35 mouse cellular contexts compared by ENCODE assay signal in genomic region chr1:58253466-58253865, GRCm38 (mm10). TPM values are rescaled to one million over a fixed set of nuclear protein-coding genes. Genes with fewer than 3 reads are reported as not detected.
DNase-seq lines count a peak whose midpoint lies in the region; ATAC-seq and TF ChIP-seq lines count a peak whose summit lies in the region.
"Had no signal": no experiment of that assay in that cellular context is flagged by ENCODE, and none has a peak within 500 bp of the region (broad histone marks: within the 10 kb centered on the region; RNA-seq: fewer than 3 reads in every experiment).

No protein-coding gene starts in this region.

- H3K4me3 ChIP-seq in forebrain, embryonic 11.5 days (ENCODE audit: low read depth, low read length): no peak overlapping the region
- no peak overlapping the region for H3K4me3 ChIP-seq in forebrain, embryonic 15.5 days
- no peak overlapping the region for H3K4me3 ChIP-seq in lung, embryonic 16.5 days (ENCODE audit: low read length)
- H3K4me3 ChIP-seq in embryonic facial prominence, embryonic 13.5 days: no peak overlapping the region
- no peak overlapping the region for H3K4me3 ChIP-seq in liver, postnatal 0 days (ENCODE audit: low read depth, low read length)
- H3K4me3 ChIP-seq: embryonic facial prominence, embryonic 12.5 days; erythroblast, embryonic 14.5 days; forebrain, embryonic 12.5 days; hindbrain, embryonic 13.5 days; left cerebral cortex, adult 2 months; limb, embryonic 12.5 days; liver, embryonic 15.5 days; midbrain, embryonic 12.5 days; myocyte; neural tube, embryonic 12.5 days had no signal

- no peaks in the 10 kb centered on the region for H3K9me3 ChIP-seq in forebrain, embryonic 11.5 days (ENCODE audit: control insufficient read depth, low read length)
- no peaks in the 10 kb centered on the region for H3K9me3 ChIP-seq in forebrain, embryonic 15.5 days
- H3K9me3 ChIP-seq in lung, embryonic 16.5 days (ENCODE audit: control insufficient read depth, low read length): no peaks in the 10 kb centered on the region
- no peaks in the 10 kb centered on the region for H3K9me3 ChIP-seq in embryonic facial prominence, embryonic 13.5 days
- no peaks in the 10 kb centered on the region for H3K9me3 ChIP-seq in liver, postnatal 0 days (ENCODE audit: low read length)
- H3K9me3 ChIP-seq: embryonic facial prominence, embryonic 12.5 days; forebrain, embryonic 12.5 days; hindbrain, embryonic 13.5 days; limb, embryonic 12.5 days; liver, embryonic 15.5 days; midbrain, embryonic 12.5 days; neural tube, embryonic 12.5 days had no signal

- TF ChIP-seq EP300 in liver, postnatal 0 days (IDR thresholded peaks at IDR 0.05; ENCODE audit: low read depth): no peak

- no peaks in the 10 kb centered on the region for H3K36me3 ChIP-seq in forebrain, embryonic 11.5 days (ENCODE audit: control insufficient read depth, insufficient read depth, low read length)
- H3K36me3 ChIP-seq in forebrain, embryonic 15.5 days: no peaks in the 10 kb centered on the region
- no peaks in the 10 kb centered on the region for H3K36me3 ChIP-seq in lung, embryonic 16.5 days (ENCODE audit: control insufficient read depth, insufficient read depth, low read length)
- H3K36me3 ChIP-seq in embryonic facial prominence, embryonic 13.5 days: no peaks in the 10 kb centered on the region
- no peaks in the 10 kb centered on the region for H3K36me3 ChIP-seq in liver, postnatal 0 days (replicated peaks; ENCODE audit: insufficient read depth, low read length)
- H3K36me3 ChIP-seq: embryonic facial prominence, embryonic 12.5 days; forebrain, embryonic 12.5 days; hindbrain, embryonic 13.5 days; limb, embryonic 12.5 days; liver, embryonic 15.5 days; midbrain, embryonic 12.5 days; neural tube, embryonic 12.5 days had no signal

- H3K27me3 ChIP-seq in forebrain, embryonic 11.5 days (ENCODE audit: control insufficient read depth, insufficient read depth, low read length): no peaks in the 10 kb centered on the region
- H3K27me3 ChIP-seq in forebrain, embryonic 15.5 days: no peaks in the 10 kb centered on the region
- no peaks in the 10 kb centered on the region for H3K27me3 ChIP-seq in lung, embryonic 16.5 days (ENCODE audit: control insufficient read depth, insufficient read depth, low read depth, low read length)
- no peaks in the 10 kb centered on the region for H3K27me3 ChIP-seq in embryonic facial prominence, embryonic 13.5 days
- H3K27me3 ChIP-seq in liver, postnatal 0 days (ENCODE audit: insufficient read depth, low read length): no peaks in the 10 kb centered on the region
- H3K27me3 ChIP-seq: embryonic facial prominence, embryonic 12.5 days; forebrain, embryonic 12.5 days; hindbrain, embryonic 13.5 days; limb, embryonic 12.5 days; liver, embryonic 15.5 days; midbrain, embryonic 12.5 days; neural tube, embryonic 12.5 days had no signal

- no peak for TF ChIP-seq CTCF in liver, postnatal 0 days (IDR thresholded peaks at IDR 0.05; ENCODE audit: low read depth)

- H3K4me1 ChIP-seq in forebrain, embryonic 11.5 days (replicated peaks; ENCODE audit: control insufficient read depth, insufficient read depth, low read length): no peaks in the 10 kb centered on the region
- H3K4me1 ChIP-seq in forebrain, embryonic 15.5 days: no peaks in the 10 kb centered on the region
- no peaks in the 10 kb centered on the region for H3K4me1 ChIP-seq in lung, embryonic 16.5 days (replicated peaks; ENCODE audit: control insufficient read depth, insufficient read depth, low read length)
- no peaks in the 10 kb centered on the region for H3K4me1 ChIP-seq in embryonic facial prominence, embryonic 13.5 days
- H3K4me1 ChIP-seq in liver, postnatal 0 days (ENCODE audit: insufficient read depth): no peaks in the 10 kb centered on the region
- H3K4me1 ChIP-seq: embryonic facial prominence, embryonic 12.5 days; forebrain, embryonic 12.5 days; hindbrain, embryonic 13.5 days; limb, embryonic 12.5 days; liver, embryonic 15.5 days; midbrain, embryonic 12.5 days; neural tube, embryonic 12.5 days had no signal

- ATAC-seq in forebrain, embryonic 11.5 days (replicated peaks; ENCODE audit: low FRiP score): no peak
- ATAC-seq in forebrain, embryonic 15.5 days (replicated peaks): no peak
- ATAC-seq in lung, embryonic 16.5 days (ENCODE audit: low read depth): peak; percentile 34; the same call in 1 of the 2 replicates
- ATAC-seq in embryonic facial prominence, embryonic 13.5 days (ENCODE audit: insufficient number of reproducible peaks, insufficient read depth, low FRiP score, low TSS enrichment, low read depth): 0 out of 2 replicates have a peak, but pooled peaks have one; percentile 52
- no peak for ATAC-seq in liver, postnatal 0 days
- ATAC-seq: intestine, postnatal 0 days had no signal

- DNase-seq in forebrain, embryonic 11.5 days (ENCODE audit: low spot score): peak; percentile 18
- no peak for DNase-seq in lung, postnatal 4 days
- DNase-seq in cerebellum, postnatal 14 days: no peak
- no peak for DNase-seq in liver, postnatal 0 days
- DNase-seq: adrenal gland, postnatal 14 days; cerebellum, adult 11 months; cerebellum, adult 9-10 months; gastrocnemius, postnatal 10 days; heart, postnatal 4 days; kidney, postnatal 14 days; lung, postnatal 14 days; right cerebral cortex, adult 18-20 months; right cerebral cortex, postnatal 4 days; thymus, adult 18-20 months; thymus, postnatal 25 days had no signal

- H3K9ac ChIP-seq in forebrain, embryonic 11.5 days (ENCODE audit: low read length): no peak overlapping the region
- H3K9ac ChIP-seq in forebrain, embryonic 15.5 days (replicated peaks): no peak overlapping the region
- no peak overlapping the region for H3K9ac ChIP-seq in lung, embryonic 16.5 days (ENCODE audit: low read length)
- H3K9ac ChIP-seq in embryonic facial prominence, embryonic 13.5 days: no peak overlapping the region
- no peak overlapping the region for H3K9ac ChIP-seq in liver, postnatal 0 days (replicated peaks)
- H3K9ac ChIP-seq: embryonic facial prominence, embryonic 12.5 days; forebrain, embryonic 12.5 days; hindbrain, embryonic 13.5 days; limb, embryonic 12.5 days; liver, embryonic 15.5 days; midbrain, embryonic 12.5 days; neural tube, embryonic 12.5 days had no signal

- no peak overlapping the region for H3K4me2 ChIP-seq in forebrain, embryonic 11.5 days (ENCODE audit: low read depth, low read length, severe bottlenecking)
- no peak overlapping the region for H3K4me2 ChIP-seq in forebrain, embryonic 15.5 days (replicated peaks)
- H3K4me2 ChIP-seq in lung, embryonic 16.5 days (ENCODE audit: low read depth, low read length): no peak overlapping the region
- no peak overlapping the region for H3K4me2 ChIP-seq in embryonic facial prominence, embryonic 13.5 days
- no peak overlapping the region for H3K4me2 ChIP-seq in liver, postnatal 0 days (ENCODE audit: low read depth, low read length)
- H3K4me2 ChIP-seq: embryonic facial prominence, embryonic 12.5 days; forebrain, embryonic 12.5 days; heart, embryonic 11.5 days; hindbrain, embryonic 13.5 days; limb, embryonic 12.5 days; liver, embryonic 15.5 days; midbrain, embryonic 12.5 days; neural tube, embryonic 12.5 days had no signal

- H3K27ac ChIP-seq in forebrain, embryonic 11.5 days (ENCODE audit: low read depth, low read length): no peak overlapping the region
- H3K27ac ChIP-seq in forebrain, embryonic 15.5 days (replicated peaks): no peak overlapping the region
- H3K27ac ChIP-seq in lung, embryonic 16.5 days (ENCODE audit: low read length): no peak overlapping the region
- H3K27ac ChIP-seq in embryonic facial prominence, embryonic 13.5 days: no peak overlapping the region
- H3K27ac ChIP-seq in liver, postnatal 0 days (ENCODE audit: low read depth): no peak overlapping the region
- H3K27ac ChIP-seq: embryonic facial prominence, embryonic 12.5 days; forebrain, embryonic 12.5 days; hindbrain, embryonic 13.5 days; left cerebral cortex, adult 2 months; limb, embryonic 12.5 days; liver, embryonic 15.5 days; midbrain, embryonic 12.5 days; neural tube, embryonic 12.5 days; stomach, postnatal 0 days had no signal

- WGBS in forebrain, embryonic 11.5 days: 88% methylated on average over 11 of the region's 11 CpGs
- 90% methylated on average over 11 of the region's 11 CpGs for WGBS in forebrain, embryonic 15.5 days
- WGBS in lung, embryonic 16.5 days: 44% methylated on average over 11 of the region's 11 CpGs
- 64% methylated on average over 11 of the region's 11 CpGs for WGBS in embryonic facial prominence, embryonic 13.5 days
- WGBS in liver, postnatal 0 days (ENCODE audit: insufficient replicate concordance): 63% methylated on average over 11 of the region's 11 CpGs

RNA-seq across cellular contexts. Expression of gene Aox2, which starts 24.7 kb away (rescaled TPM):
- 0.05 TPM in 1 of 2 replicates, not detected in the other for polyA plus RNA-seq in forebrain, embryonic 11.5 days (2014; fragmentation: Nextera tagmentation; extraction: Ambion mirVana)
- not detected in 2 replicates for polyA plus RNA-seq in forebrain, embryonic 15.5 days (2015; fragmentation: Nextera tagmentation; extraction: Ambion mirVana)
- 0.05 TPM in 1 of 2 replicates, not detected in the other for polyA plus RNA-seq in lung, embryonic 16.5 days (2015; fragmentation: Nextera tagmentation; extraction: Ambion mirVana)
- polyA plus RNA-seq in embryonic facial prominence, embryonic 13.5 days (2015; fragmentation: Nextera tagmentation; extraction: Ambion mirVana): 0.34 and 0.44 TPM in 2 replicates
- polyA plus RNA-seq in liver, postnatal 0 days (2015; fragmentation: Nextera tagmentation; extraction: Ambion mirVana): 0.01 TPM in 2 replicates
- polyA plus RNA-seq: erythroblast, embryonic 14.5 days; gonadal fat pad, adult 2 months; heart, embryonic 11.5 days; liver, adult 2 months; liver, embryonic 15.5 days; midbrain, embryonic 12.5 days; midbrain, postnatal 0 days; myocyte; neural tube, embryonic 12.5 days had no signal

RNA-seq across cellular contexts. Expression of gene Aox4, which starts 43.3 kb away (rescaled TPM):
- polyA plus RNA-seq in forebrain, embryonic 11.5 days (2014; fragmentation: Nextera tagmentation; extraction: Ambion mirVana): 0.07 TPM in 1 of 2 replicates, not detected in the other
- polyA plus RNA-seq in forebrain, embryonic 15.5 days (2015; fragmentation: Nextera tagmentation; extraction: Ambion mirVana): 1.1 and 1.3 TPM in 2 replicates
- 0.05 and 0.26 TPM in 2 replicates for polyA plus RNA-seq in lung, embryonic 16.5 days (2015; fragmentation: Nextera tagmentation; extraction: Ambion mirVana)
- polyA plus RNA-seq in embryonic facial prominence, embryonic 13.5 days (2015; fragmentation: Nextera tagmentation; extraction: Ambion mirVana): 1.9 TPM in 2 replicates
- not detected in 2 replicates for polyA plus RNA-seq in liver, postnatal 0 days (2015; fragmentation: Nextera tagmentation; extraction: Ambion mirVana)
- polyA plus RNA-seq: erythroblast, embryonic 14.5 days; forebrain, embryonic 12.5 days; gonadal fat pad, adult 2 months; intestine, postnatal 0 days; liver, adult 2 months; midbrain, embryonic 12.5 days; myocyte; spleen, adult 2 months had no signal

Comparison
In these comparisons a context has a peak if more than half of its experiments do, and no peak if none do; other contexts are left out.
1. ATAC-seq: peak in lung, embryonic 16.5 days (single experiment) and embryonic facial prominence, embryonic 13.5 days (single experiment); none in forebrain, embryonic 11.5 days (single experiment), forebrain, embryonic 15.5 days (single experiment) and liver, postnatal 0 days (single experiment).